Mouse (Mus musculus): ENCODE data around the gene Mrps9. TPM values are rescaled to one million over a fixed set of nuclear protein-coding genes. Genes with fewer than 3 reads are reported as not detected.

The Mrps9 gene
- polyA plus RNA-seq, 1 experiment: 15.4 TPM

- H3K36me3 ChIP-seq (ENCODE audit: control insufficient read depth, insufficient read depth, low read length): no peaks in the 10 kb centered on the region
- H3K4me1 ChIP-seq (ENCODE audit: control insufficient read depth, insufficient read depth, insufficient read length): no peaks in the 10 kb centered on the region
- TF ChIP-seq CTCF (IDR thresholded peaks at IDR 0.05; ENCODE audit: extremely low read depth, insufficient read depth, insufficient read length, insufficient replicate concordance) (no peak), POLR2A (IDR thresholded peaks at IDR 0.05; ENCODE audit: low read depth, low read length) (no peak)
- DNase-seq (ENCODE audit: low read depth in 1 of 2, low spot score in 2 of 2): no peak
- WGBS: 88% methylated on average over 1 of the region's 1 CpGs
- H3K27ac ChIP-seq (ENCODE audit: insufficient read depth, low read length): no peak overlapping the region
- H3K27me3 ChIP-seq (ENCODE audit: control insufficient read depth, insufficient read depth, low read length): no peaks in the 10 kb centered on the region
- H3K4me3 ChIP-seq (ENCODE audit: extremely low read depth, insufficient read depth, insufficient read length): no peak overlapping the region
Measured at GRCm38 (mm10) chr1:42933613-42934012, 82.6 kb downstream of the Mrps9 start.

- H3K4me1 ChIP-seq (ENCODE audit: control insufficient read depth, insufficient read depth, insufficient read length): peaks cover 4% of the 10 kb centered on the region
- no peak for DNase-seq (ENCODE audit: low read depth in 1 of 2, low spot score in 2 of 2)
- no peak overlapping the region for H3K4me3 ChIP-seq (ENCODE audit: extremely low read depth, insufficient read depth, insufficient read length)
- WGBS: 75% methylated on average over 4 of the region's 4 CpGs
- TF ChIP-seq POLR2A (IDR thresholded peaks at IDR 0.05; ENCODE audit: low read depth, low read length) (no peak), CTCF (IDR thresholded peaks at IDR 0.05; ENCODE audit: extremely low read depth, insufficient read depth, insufficient read length, insufficient replicate concordance) (no peak)
- H3K36me3 ChIP-seq (ENCODE audit: control insufficient read depth, insufficient read depth, low read length): no peaks in the 10 kb centered on the region
- H3K27ac ChIP-seq (ENCODE audit: insufficient read depth, low read length): no peak overlapping the region
- H3K27me3 ChIP-seq (ENCODE audit: control insufficient read depth, insufficient read depth, low read length): peaks cover 9% of the 10 kb centered on the region
Measured at GRCm38 (mm10) chr1:42948486-42948885, 97.5 kb downstream of the Mrps9 start.

GRCm38 (mm10) chr1:42952734-42953481 is 101.9 kb downstream of the Mrps9 start, which contains the start of gene Gpr45:
Gene Gpr45, plus strand, starts transcription at chr1:42952872.
- DNase-seq (ENCODE audit: low read depth in 1 of 2, low spot score in 2 of 2): peak in 1 of 2 experiments; percentile 6

GRCm38 (mm10) chr1:42953482-42953822 is 102.4 kb downstream of the Mrps9 start:
- Histone ChIP-seq H3K4me1 (ENCODE audit: control insufficient read depth, insufficient read depth, insufficient read length) (peaks cover 4% of the 10 kb centered on the region), H3K36me3 (ENCODE audit: control insufficient read depth, insufficient read depth, low read length) (no peaks in the 10 kb centered on the region), H3K27ac (ENCODE audit: insufficient read depth, low read length) (no peak overlapping the region), H3K27me3 (ENCODE audit: control insufficient read depth, insufficient read depth, low read length) (peaks cover 9% of the 10 kb centered on the region), H3K4me3 (ENCODE audit: extremely low read depth, insufficient read depth, insufficient read length) (peak overlapping the region; percentile 26; the same call in 1 of the 2 replicates)
- DNase-seq (ENCODE audit: low read depth in 1 of 2, low spot score in 2 of 2): no peak
- 3% methylated on average over 16 of the region's 16 CpGs for WGBS
- TF ChIP-seq POLR2A (IDR thresholded peaks at IDR 0.05; ENCODE audit: low read depth, low read length) (no peak), CTCF (IDR thresholded peaks at IDR 0.05; ENCODE audit: extremely low read depth, insufficient read depth, insufficient read length, insufficient replicate concordance) (no peak)

More at GRCm38 (mm10) chr1:42952734-42953481, 101.9 kb downstream of the Mrps9 start, which contains the start of gene Gpr45:
- peaks cover 9% of the 10 kb centered on the region for H3K27me3 ChIP-seq (ENCODE audit: control insufficient read depth, insufficient read depth, low read length)
- WGBS: 2% methylated on average over 60 of the region's 71 CpGs
- no peaks in the 10 kb centered on the region for H3K36me3 ChIP-seq (ENCODE audit: control insufficient read depth, insufficient read depth, low read length)
- no peak for TF ChIP-seq CTCF (IDR thresholded peaks at IDR 0.05; ENCODE audit: extremely low read depth, insufficient read depth, insufficient read length, insufficient replicate concordance)
- peak within 1 kb of the TSS; percentile 47 for H3K4me3 ChIP-seq (ENCODE audit: extremely low read depth, insufficient read depth, insufficient read length)
- H3K4me1 ChIP-seq (ENCODE audit: control insufficient read depth, insufficient read depth, insufficient read length): peaks cover 4% of the 10 kb centered on the region
- H3K27ac ChIP-seq (ENCODE audit: insufficient read depth, low read length): no peak within 1 kb of the TSS

Other genes starting within 250 kb of the Mrps9 start
- gene Pou3f3, start 155.5 kb upstream of the Mrps9 start, polyA plus RNA-seq (2012; rRNA removed): not detected in 2 replicates
- 0.29 and 0.33 TPM in 2 replicates for gene Gpr45, start 101.6 kb downstream of the Mrps9 start, polyA plus RNA-seq (2012; rRNA removed)
- 13.4 and 15.2 TPM in 2 replicates for gene Tgfbrap1, start 247.4 kb downstream of the Mrps9 start, polyA plus RNA-seq (2012; rRNA removed)
- 1.8 and 2.2 TPM in 2 replicates for gene AI597479, start 247.5 kb downstream of the Mrps9 start, polyA plus RNA-seq (2012; rRNA removed)